Mouse (Mus musculus): ENCODE results near the gene Zbtb48. TPM values are rescaled to one million over a fixed set of nuclear protein-coding genes. Genes with fewer than 3 reads are reported as not detected.

The Zbtb48 gene
- polyA plus RNA-seq, 1 experiment from 2014 or later: 18.0 TPM

DNA sequence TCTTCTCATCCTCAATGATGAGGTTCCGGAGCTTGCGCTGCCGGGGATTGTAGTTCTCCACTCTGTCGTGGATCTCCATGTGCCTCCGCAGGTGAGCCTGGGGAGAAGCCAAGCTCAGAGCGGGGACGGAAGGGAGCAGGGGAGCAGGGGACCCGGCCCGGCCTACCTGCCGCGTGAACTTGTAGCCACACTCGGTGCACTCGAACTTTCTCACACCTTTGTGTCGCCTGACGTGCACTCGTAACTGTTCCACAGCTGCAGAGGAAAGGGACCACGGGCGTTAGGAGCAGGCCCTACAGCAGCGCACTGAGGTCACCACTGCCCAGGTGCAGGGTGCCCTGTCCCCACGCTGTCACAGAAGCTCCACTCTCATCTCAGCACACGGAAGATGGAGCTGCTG lies 7.4 kb downstream of the Zbtb48 start:
- WGBS: 91% methylated on average over 21 of the region's 21 CpGs
- no peak overlapping the region for H3K4me2 ChIP-seq (ENCODE audit: low read depth, low read length)
- ATAC-seq (ENCODE audit: insufficient read depth, low FRiP score): no peak
- H3K9ac ChIP-seq (ENCODE audit: low read length): no peak overlapping the region
- no peak overlapping the region for H3K4me3 ChIP-seq (replicated peaks; ENCODE audit: low read length)
- H3K9me3 ChIP-seq (replicated peaks; ENCODE audit: control insufficient read depth, low read length): no peaks in the 10 kb centered on the region
- peaks cover 3% of the 10 kb centered on the region; the same call in 1 of the 2 replicates for H3K4me1 ChIP-seq (ENCODE audit: control insufficient read depth, insufficient read depth, low read length)
- peak overlapping the region; percentile 19; the same call in 1 of the 2 replicates for H3K27ac ChIP-seq (ENCODE audit: low read length)
- no peaks in the 10 kb centered on the region for H3K27me3 ChIP-seq (ENCODE audit: control insufficient read depth, insufficient read depth, low read length)
- peaks cover 18% of the 10 kb centered on the region for H3K36me3 ChIP-seq (ENCODE audit: control insufficient read depth, insufficient read depth, low read length)

DNA sequence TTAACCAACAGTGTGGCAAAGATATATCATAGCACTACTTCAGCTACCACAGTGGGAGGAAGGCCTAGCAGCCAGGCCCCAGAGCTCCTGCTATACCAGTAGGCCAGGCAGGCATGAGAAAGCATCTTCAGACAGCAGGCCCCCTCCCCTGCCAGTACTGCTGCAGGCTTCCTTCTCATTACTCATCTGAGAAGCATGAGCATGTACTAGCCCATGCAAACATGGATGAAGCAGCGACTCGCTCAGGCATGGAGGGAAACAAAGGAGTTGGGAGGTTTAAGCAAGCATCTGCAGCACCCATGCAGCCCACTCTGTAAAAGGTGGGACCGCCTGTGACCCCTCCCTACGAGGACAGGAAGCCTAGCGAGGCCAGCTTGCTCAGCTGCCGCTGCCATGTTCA lies 8.4 kb downstream of the Zbtb48 start:
- H3K36me3 ChIP-seq (ENCODE audit: control insufficient read depth, insufficient read depth, low read length): peaks cover 21% of the 10 kb centered on the region
- ATAC-seq (ENCODE audit: insufficient read depth, low FRiP score): no peak
- H3K4me1 ChIP-seq (ENCODE audit: control insufficient read depth, insufficient read depth, low read length): 0 out of 2 replicates have a peak, but pooled peaks cover 3% of the 10 kb centered on the region
- peak overlapping the region; percentile 29; the same call in 1 of the 2 replicates for H3K27ac ChIP-seq (ENCODE audit: low read length)
- H3K9ac ChIP-seq (ENCODE audit: low read length): no peak overlapping the region
- no peak overlapping the region for H3K4me3 ChIP-seq (replicated peaks; ENCODE audit: low read length)
- no peaks in the 10 kb centered on the region for H3K9me3 ChIP-seq (replicated peaks; ENCODE audit: control insufficient read depth, low read length)
- H3K27me3 ChIP-seq (ENCODE audit: control insufficient read depth, insufficient read depth, low read length): no peaks in the 10 kb centered on the region
- WGBS: 78% methylated on average over 6 of the region's 6 CpGs
- H3K4me2 ChIP-seq (ENCODE audit: low read depth, low read length): no peak overlapping the region

DNA sequence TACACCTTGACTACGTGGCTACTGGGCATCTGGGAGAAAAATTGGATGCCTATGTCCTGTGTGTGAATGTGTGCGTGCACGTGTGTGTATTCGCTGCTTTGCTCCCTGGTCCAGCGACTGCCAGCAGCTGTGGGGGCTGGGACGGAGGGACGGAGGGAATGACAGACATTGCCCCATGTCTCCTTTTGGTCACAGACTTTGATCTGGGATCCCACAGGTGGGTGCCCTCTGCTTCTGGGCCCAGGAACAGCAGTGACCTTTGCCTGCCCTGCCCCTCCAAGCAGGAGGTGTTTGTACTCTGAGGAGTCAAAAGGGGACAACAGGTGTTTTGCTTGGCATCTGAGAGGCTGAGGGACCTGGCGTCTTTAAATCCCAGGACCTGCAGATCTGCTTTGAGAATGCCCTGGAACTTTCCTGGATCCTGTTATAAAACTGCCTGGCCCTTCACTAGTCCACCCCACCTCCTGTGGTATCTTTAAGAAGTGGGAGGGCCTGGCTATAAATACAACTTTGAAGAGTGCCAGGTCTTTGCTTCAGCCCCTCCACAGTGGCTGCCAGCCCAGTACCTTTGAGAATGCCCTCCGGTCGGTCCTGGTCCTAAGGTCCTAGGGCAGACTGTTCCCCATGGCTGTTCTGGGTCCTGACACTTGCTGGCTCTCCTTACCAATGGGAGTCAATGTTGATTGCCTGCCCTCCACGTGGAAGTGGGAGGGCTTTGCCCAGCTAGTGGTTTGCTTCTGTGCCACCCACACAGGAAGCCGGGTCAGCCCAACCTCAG lies 14.2 kb downstream of the Zbtb48 start:
- no peak overlapping the region for H3K9ac ChIP-seq (ENCODE audit: low read length)
- no peak overlapping the region for H3K4me2 ChIP-seq (ENCODE audit: low read depth, low read length)
- 84% methylated on average over 12 of the region's 12 CpGs for WGBS

DNA sequence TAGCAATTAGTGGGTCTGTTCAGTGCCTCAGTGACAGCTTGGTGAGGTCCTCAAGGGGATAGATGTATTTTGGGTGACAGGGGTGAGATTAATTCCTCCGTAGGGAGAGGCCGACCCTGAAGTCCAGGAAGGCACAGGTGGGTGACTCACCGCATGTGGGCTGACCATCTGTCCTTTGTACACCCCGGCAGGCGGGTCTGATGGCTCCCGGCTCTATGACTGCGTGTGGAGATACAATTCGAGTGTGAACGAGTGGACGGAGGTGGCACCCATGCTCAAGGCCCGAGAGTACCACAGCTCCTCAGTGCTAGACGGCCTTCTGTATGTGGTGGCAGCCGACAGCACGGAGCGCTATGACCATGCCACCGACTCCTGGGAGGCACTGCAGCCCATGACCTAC lies 15.4 kb downstream of the Zbtb48 start:
- Histone ChIP-seq H3K4me2 (ENCODE audit: low read depth, low read length) (peak overlapping the region; percentile 99; the same call in 1 of the 2 replicates), H3K9ac (ENCODE audit: low read length) (no peak overlapping the region), H3K4me1 (ENCODE audit: control insufficient read depth, insufficient read depth, low read length) (peaks cover 38% of the 10 kb centered on the region), H3K4me3 (replicated peaks; ENCODE audit: low read length) (no peak overlapping the region), H3K9me3 (replicated peaks; ENCODE audit: control insufficient read depth, low read length) (no peaks in the 10 kb centered on the region), H3K27ac (ENCODE audit: low read length) (no peak overlapping the region), H3K36me3 (ENCODE audit: control insufficient read depth, insufficient read depth, low read length) (peaks cover 7% of the 10 kb centered on the region; the same call in 1 of the 2 replicates), H3K27me3 (ENCODE audit: control insufficient read depth, insufficient read depth, low read length) (no peaks in the 10 kb centered on the region)
- ATAC-seq (ENCODE audit: insufficient read depth, low FRiP score): no peak
- WGBS: 83% methylated on average over 16 of the region's 16 CpGs

More for the DNA sequence above, 14.2 kb downstream of the Zbtb48 start:
- Histone ChIP-seq H3K9me3 (replicated peaks; ENCODE audit: control insufficient read depth, low read length) (no peaks in the 10 kb centered on the region), H3K36me3 (ENCODE audit: control insufficient read depth, insufficient read depth, low read length) (peaks cover 9% of the 10 kb centered on the region; the same call in 1 of the 2 replicates), H3K4me3 (replicated peaks; ENCODE audit: low read length) (no peak overlapping the region), H3K27ac (ENCODE audit: low read length) (no peak overlapping the region), H3K27me3 (ENCODE audit: control insufficient read depth, insufficient read depth, low read length) (no peaks in the 10 kb centered on the region), H3K4me1 (ENCODE audit: control insufficient read depth, insufficient read depth, low read length) (peaks cover 28% of the 10 kb centered on the region)
- ATAC-seq (ENCODE audit: insufficient read depth, low FRiP score): no peak

DNA sequence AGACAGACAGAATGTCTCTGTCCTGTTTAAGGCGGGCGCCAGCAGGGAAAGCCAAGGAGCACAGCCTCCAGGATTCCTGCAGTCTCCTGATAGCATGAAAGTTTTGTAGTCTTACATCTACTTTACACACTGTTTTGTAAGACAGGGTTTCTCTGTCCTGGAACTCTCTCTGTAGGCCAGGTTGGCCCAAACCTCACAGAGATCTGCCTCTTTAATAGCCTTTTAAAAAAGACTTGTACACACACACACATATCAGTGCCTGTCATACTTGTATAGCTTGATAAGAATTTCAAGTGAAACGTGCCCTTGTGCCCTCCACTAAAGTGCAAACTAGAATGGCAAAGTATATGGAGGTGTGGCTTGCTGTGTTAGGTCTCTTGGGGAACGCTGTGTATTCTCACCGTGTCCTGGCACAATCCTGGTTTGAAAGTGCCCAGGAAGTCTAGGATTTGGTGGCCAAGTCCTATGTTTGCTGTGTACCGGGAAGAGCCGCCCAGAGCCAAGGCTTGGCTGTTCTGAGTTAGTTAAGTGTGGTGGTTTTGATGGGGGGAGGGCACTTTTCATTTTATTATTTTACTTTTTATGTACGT lies 16.2 kb downstream of the Zbtb48 start:
- ATAC-seq (ENCODE audit: insufficient read depth, low FRiP score): no peak
- Histone ChIP-seq H3K9me3 (replicated peaks; ENCODE audit: control insufficient read depth, low read length) (no peaks in the 10 kb centered on the region), H3K36me3 (ENCODE audit: control insufficient read depth, insufficient read depth, low read length) (peaks cover 7% of the 10 kb centered on the region; the same call in 1 of the 2 replicates), H3K9ac (ENCODE audit: low read length) (peak overlapping the region; percentile 82), H3K27me3 (ENCODE audit: control insufficient read depth, insufficient read depth, low read length) (no peaks in the 10 kb centered on the region), H3K4me2 (ENCODE audit: low read depth, low read length) (peak overlapping the region; percentile 99), H3K27ac (ENCODE audit: low read length) (peak overlapping the region; percentile 93), H3K4me1 (ENCODE audit: control insufficient read depth, insufficient read depth, low read length) (peaks cover 43% of the 10 kb centered on the region), H3K4me3 (replicated peaks; ENCODE audit: low read length) (peak overlapping the region; percentile 68)
- WGBS: 61% methylated on average over 8 of the region's 8 CpGs

DNA sequence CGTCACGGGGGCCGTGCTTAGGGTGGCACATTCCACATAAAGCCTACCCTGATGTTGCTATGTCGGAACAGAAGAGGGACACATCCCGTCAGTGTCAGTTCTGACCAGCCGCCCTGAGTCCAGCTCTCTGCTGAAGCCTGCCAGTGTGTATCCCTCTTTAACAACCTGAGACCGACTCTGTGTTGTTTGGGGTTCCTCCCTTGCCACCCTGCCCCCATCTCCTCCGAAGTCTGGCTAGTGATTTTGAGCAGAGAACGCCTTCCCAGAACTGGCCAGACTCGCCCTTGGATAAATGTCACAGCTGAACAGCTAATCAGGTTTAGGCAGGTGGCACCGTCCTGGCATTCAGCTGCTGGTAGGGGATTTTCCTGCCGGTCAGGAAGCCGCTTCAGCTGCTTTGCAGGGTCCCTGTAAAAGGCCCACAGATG lies 16.8 kb downstream of the Zbtb48 start:
- H3K27ac ChIP-seq (ENCODE audit: low read length): peak overlapping the region; percentile 93
- H3K4me3 ChIP-seq (replicated peaks; ENCODE audit: low read length): peak overlapping the region; percentile 68
- peak overlapping the region; percentile 82 for H3K9ac ChIP-seq (ENCODE audit: low read length)
- ATAC-seq (ENCODE audit: insufficient read depth, low FRiP score): peak; percentile 1; the same call in 1 of the 2 replicates
- WGBS: 12% methylated on average over 13 of the region's 13 CpGs
- H3K9me3 ChIP-seq (replicated peaks; ENCODE audit: control insufficient read depth, low read length): no peaks in the 10 kb centered on the region
- H3K4me1 ChIP-seq (ENCODE audit: control insufficient read depth, insufficient read depth, low read length): peaks cover 43% of the 10 kb centered on the region
- peaks cover 7% of the 10 kb centered on the region; the same call in 1 of the 2 replicates for H3K36me3 ChIP-seq (ENCODE audit: control insufficient read depth, insufficient read depth, low read length)
- H3K27me3 ChIP-seq (ENCODE audit: control insufficient read depth, insufficient read depth, low read length): no peaks in the 10 kb centered on the region
- peak overlapping the region; percentile 99 for H3K4me2 ChIP-seq (ENCODE audit: low read depth, low read length)

DNA sequence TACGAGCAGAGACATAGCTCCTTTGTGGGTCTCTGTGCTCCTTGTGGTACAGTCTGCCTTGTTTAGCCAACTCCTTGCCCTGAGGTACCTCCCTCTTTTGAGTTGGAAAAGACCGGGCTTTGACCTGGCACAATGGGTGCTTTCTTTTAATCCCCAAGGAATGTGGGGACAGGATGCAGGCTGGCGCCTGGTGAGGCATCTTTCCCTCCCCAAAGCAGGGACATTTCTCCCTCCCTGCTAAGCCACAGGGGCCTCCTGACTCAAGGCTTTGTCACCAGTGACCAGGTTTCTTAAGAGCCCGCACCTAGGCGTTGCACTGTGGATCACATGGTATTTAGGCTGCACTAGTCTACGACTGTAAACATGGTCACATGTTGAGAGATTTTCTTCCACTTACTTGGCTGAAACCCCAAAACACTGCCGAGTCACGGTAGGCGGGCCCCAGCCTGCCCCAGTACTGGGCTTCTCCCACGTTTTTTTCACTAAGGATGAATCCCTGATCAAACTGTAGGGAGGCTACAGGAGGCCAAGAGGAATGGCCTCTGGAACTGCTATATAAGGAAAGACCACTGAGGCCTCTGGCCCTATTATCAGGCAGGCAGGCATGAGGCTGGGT lies 17.3 kb downstream of the Zbtb48 start:
- no peaks in the 10 kb centered on the region for H3K9me3 ChIP-seq (replicated peaks; ENCODE audit: control insufficient read depth, low read length)
- peaks cover 43% of the 10 kb centered on the region for H3K4me1 ChIP-seq (ENCODE audit: control insufficient read depth, insufficient read depth, low read length)
- ATAC-seq (ENCODE audit: insufficient read depth, low FRiP score): peak; percentile 42; the same call in 1 of the 2 replicates
- no peaks in the 10 kb centered on the region for H3K27me3 ChIP-seq (ENCODE audit: control insufficient read depth, insufficient read depth, low read length)
- WGBS: 1% methylated on average over 10 of the region's 10 CpGs
- peak overlapping the region; percentile 99 for H3K4me2 ChIP-seq (ENCODE audit: low read depth, low read length)
- peaks cover 3% of the 10 kb centered on the region; the same call in 1 of the 2 replicates for H3K36me3 ChIP-seq (ENCODE audit: control insufficient read depth, insufficient read depth, low read length)
- peak overlapping the region; percentile 93 for H3K27ac ChIP-seq (ENCODE audit: low read length)
- peak overlapping the region; percentile 68 for H3K4me3 ChIP-seq (replicated peaks; ENCODE audit: low read length)
- peak overlapping the region; percentile 82 for H3K9ac ChIP-seq (ENCODE audit: low read length)

DNA sequence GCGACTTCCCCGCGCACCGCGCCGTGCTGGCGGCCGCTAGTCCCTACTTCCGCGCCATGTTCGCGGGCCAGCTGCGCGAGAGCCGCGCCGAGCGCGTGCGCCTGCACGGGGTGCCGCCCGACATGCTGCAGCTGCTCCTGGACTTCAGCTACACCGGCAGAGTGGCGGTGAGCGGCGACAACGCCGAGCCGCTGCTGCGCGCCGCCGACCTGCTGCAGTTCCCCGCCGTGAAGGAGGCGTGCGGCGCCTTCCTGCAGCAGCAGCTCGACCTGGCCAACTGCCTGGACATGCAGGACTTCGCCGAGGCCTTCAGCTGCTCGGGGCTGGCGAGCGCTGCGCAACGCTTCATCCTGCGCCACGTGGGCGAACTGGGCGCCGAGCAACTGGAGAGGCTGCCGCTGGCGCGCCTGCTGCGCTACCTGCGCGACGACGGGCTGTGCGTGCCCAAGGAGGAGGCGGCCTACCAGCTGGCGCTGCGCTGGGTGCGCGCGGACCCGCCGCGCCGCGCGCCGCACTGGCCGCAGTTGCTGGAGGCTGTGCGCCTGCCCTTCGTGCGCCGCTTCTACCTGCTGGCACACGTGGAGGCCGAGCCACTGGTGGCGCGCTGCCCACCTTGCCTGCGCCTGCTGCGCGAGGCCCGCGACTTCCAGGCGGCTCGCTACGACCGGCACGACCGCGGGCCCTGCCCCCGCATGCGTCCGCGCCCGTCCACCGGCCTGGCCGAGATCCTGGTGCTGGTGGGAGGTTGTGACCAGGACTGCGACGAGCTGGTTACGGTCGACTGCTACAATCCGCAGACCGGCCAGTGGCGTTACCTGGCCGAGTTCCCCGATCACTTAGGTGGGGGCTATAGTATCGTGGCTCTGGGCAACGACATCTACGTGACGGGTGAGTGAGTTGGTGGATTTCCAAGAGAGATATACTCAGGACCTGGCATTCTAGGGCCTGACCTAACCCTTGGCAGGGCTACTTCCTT lies 18.1 kb downstream of the Zbtb48 start:
- Histone ChIP-seq H3K4me3 (replicated peaks; ENCODE audit: low read length) (peak overlapping the region; percentile 68), H3K4me1 (ENCODE audit: control insufficient read depth, insufficient read depth, low read length) (peaks cover 43% of the 10 kb centered on the region), H3K9me3 (replicated peaks; ENCODE audit: control insufficient read depth, low read length) (no peaks in the 10 kb centered on the region), H3K9ac (ENCODE audit: low read length) (peak overlapping the region; percentile 82), H3K4me2 (ENCODE audit: low read depth, low read length) (peak overlapping the region; percentile 99), H3K27me3 (ENCODE audit: control insufficient read depth, insufficient read depth, low read length) (no peaks in the 10 kb centered on the region), H3K27ac (ENCODE audit: low read length) (peak overlapping the region; percentile 93), H3K36me3 (ENCODE audit: control insufficient read depth, insufficient read depth, low read length) (peaks cover 3% of the 10 kb centered on the region; the same call in 1 of the 2 replicates)
- ATAC-seq (ENCODE audit: insufficient read depth, low FRiP score): peak; percentile 53
- under 1% methylated on average over 112 of the region's 115 CpGs for WGBS

Data from stomach, embryonic 16.5 days (tissue).